Mouse (Mus musculus) yolk sac, embryonic 10.5 days (tissue): ENCODE data around the gene Lpar6.

Experiments
- DNase-seq: peaks from one replicate; pipeline ENCODE4 v3.0.0-alpha.2; 2017; ENCODE audit warnings: low spot score

Lpar6 gene

GRCm38 (mm10) chr14:73255426-73255970 lies 17.8 kb downstream of the Lpar6 start:
- no peak for DNase-seq

DNA sequence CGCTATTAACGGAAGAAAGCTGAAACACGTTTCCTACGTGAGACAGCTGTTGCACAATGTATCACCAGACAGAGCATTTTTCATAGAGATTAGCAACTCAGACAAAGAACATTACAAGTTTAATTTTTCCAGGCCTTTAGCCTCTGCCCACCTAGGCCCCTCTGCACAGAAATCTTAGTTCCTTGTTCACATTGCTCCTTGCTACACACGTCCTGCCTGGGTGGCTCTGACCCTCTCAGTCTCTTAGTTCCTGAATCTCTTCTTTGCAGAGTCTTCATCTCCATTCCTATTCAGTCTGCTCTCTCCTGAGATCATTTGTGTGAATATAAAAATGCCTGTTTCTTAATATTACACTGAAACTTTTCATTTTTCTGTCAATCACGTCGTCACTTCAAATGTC lies 19.7 kb downstream of the Lpar6 start:
- no peak for DNase-seq

DNA sequence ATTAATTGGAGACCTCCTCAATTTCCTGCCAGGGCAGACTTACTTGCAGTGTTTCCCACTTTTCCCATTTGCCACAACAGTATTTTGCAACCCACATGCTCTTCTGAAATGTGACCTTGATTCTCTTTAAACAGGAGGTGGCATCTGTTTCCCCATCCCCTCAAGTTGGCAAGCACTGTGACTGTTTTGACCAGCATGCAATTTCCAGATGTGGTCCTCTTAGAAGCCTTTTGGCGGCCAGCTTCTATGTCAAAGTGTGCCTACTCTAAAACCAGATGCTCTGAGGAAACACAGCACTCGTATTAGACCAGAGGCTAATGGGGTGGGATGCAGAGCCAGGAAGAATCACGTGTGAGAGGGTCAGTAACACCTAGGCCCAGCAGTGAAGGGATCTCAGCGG lies 20.5 kb downstream of the Lpar6 start:
- DNase-seq = no peak

GRCm38 (mm10) chr14:73262210-73262609 lies 24.5 kb downstream of the Lpar6 start:
- DNase-seq = no peak

DNA sequence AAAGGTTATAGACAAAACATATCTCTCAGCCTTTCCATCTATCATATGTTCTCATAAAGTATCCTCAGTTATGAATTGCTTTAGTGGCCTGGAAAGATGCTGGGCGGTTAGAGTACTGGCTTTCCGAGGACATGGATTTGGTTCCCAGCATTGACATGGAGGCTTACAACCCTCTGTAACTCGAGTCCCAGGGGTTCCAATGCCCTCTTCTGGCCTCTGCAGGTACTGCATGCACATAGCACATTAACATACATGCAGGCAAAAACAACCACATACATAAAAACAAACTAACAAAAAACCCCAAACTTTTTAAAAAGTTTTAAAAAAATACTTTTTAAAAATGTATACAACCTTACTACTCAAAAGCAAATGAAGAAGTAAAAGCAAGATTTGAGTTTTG lies 28.5 kb downstream of the Lpar6 start:
- DNase-seq = no peak

DNA sequence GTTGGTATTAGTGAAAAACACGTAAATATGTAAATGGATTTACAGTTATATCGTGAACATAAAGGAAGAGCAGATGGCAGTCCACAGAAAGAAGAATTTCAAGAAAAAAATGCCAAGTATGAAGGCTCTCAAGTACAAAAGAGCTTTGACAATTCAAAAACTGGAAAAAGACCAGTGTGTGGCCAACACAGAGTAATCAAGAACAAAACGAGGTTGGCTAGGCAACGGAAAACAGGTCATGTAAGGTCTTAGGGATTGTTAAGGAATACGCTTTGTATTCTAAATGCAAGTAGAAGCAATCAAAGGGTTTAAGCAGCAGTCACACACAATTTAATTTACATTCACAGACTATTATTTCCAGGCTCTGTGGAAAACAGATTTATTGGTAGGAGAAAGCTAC lies 34.1 kb downstream of the Lpar6 start:
- no peak for DNase-seq

DNA sequence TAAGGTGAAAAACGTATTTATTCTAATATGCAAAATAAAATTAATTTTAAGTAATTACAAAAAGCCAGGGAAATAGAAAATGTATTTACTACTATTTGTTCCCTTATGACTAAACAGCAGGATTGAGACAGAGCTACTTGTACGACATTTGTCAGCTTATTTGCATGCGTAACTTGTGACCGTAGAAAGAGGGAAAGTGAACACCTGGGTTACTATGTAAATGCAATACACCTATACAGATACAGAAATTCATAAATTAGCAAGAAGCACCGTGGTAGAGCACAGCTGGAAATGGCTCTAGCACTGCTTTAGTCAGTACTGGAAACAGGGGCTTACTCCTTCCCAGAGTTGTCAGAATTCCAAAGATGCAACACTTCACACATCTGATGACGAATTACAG lies 41.4 kb downstream of the Lpar6 start:
- no peak for DNase-seq

- DNase-seq = no peak
Observed at GRCm38 (mm10) chr14:73280996-73281395, 43.3 kb downstream of the Lpar6 start.

DNA sequence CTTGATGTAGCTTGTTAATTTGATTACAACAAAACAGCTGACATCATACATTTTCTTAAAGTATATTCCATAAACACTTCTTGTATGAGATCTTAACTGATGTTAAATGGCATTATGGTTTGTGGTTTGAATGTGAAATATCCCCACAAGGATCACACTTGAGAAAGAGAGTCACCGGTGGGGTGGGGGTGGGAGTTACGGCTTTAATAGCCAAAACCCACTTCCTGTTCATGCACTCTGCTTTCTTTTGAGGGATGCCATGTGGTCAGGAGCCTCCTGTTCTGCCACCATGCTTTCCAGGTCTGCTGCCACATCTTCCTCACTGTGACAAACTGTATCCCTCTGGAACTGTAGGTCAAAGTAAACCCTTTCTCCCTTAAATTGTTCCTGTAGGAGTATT lies 52.2 kb downstream of the Lpar6 start:
- DNase-seq = no peak

DNA sequence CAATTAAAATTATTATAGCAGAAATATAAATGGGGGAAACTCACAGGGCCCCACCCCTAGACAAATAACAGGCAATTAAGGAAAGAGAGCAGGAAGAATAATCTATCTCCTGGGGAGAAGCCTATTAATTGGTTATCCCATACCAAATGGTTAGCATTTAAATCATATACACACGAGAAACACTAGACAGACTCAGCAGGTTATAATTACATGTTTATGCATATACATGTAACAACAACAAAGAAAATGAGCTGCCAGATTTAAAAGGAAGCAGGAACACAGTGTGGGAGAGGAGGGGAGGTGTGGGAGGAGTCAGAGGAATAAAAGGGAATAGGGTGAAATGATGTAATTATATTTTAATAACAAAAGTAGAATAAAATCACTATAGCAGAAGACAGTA lies 54.7 kb downstream of the Lpar6 start:
- DNase-seq = no peak
